Mouse (Mus musculus) olfactory bulb, adult 2 months (tissue): ENCODE results near the gene Cables2. TPM values are rescaled to one million over a fixed set of nuclear protein-coding genes. Genes with fewer than 3 reads are reported as not detected.

Experiments used
- H3K27ac ChIP-seq: fragments of 200-500 bp; 2 replicates; pipeline ENCODE4 v1.5.1; 2012; ENCODE audit warnings: low read depth, low read length; ENCODE audit not compliant: insufficient read depth
- H3K4me1 ChIP-seq: fragments of 200-500 bp; 2 replicates; pipeline ENCODE4 v1.6.1; 2012; ENCODE audit warnings: low read length; ENCODE audit not compliant: control insufficient read depth, insufficient read depth
- H3K4me3 ChIP-seq: fragments of 200-500 bp; 2 replicates; pipeline ENCODE4 v1.5.1; 2012; ENCODE audit warnings: mild to moderate bottlenecking, low read depth, low read length, moderate library complexity; ENCODE audit not compliant: insufficient read depth
- CTCF ChIP-seq: fragments of 200-500 bp; IDR thresholded peaks from 2 replicates; pipeline ENCODE4 v1.5.1; 2012; ENCODE audit warnings: low read depth, mild to moderate bottlenecking, low read length, moderate library complexity; ENCODE audit not compliant: insufficient read depth
- POLR2A ChIP-seq: fragments of 200-500 bp; IDR thresholded peaks from 2 replicates; pipeline ENCODE4 v1.6.1; 2012; ENCODE audit warnings: mild to moderate bottlenecking, low read depth, low read length, moderate library complexity; ENCODE audit not compliant: insufficient read depth
- WGBS: fragments of 180-500 bp; shearing (Covaris S2); methylation state at CpG from one replicate; pipeline ENCODE4 v1.1.7; 2018; 5-methylcytosine and 5-hydroxymethylcytosine counted together
- polyA plus RNA-seq: library from polyadenylated mRNA; stranded (reverse); fragments of >200 nt; gene quantifications from 2 replicates; pipeline ENCODE4 v1.2.4, GENCODE M21; 2012; ENCODE audit warnings: low replicate concordance; ENCODE audit not compliant: missing spikeins, insufficient read depth, insufficient read length

Gene Cables2
- polyA plus RNA-seq, 1 experiment = not detected

DNA sequence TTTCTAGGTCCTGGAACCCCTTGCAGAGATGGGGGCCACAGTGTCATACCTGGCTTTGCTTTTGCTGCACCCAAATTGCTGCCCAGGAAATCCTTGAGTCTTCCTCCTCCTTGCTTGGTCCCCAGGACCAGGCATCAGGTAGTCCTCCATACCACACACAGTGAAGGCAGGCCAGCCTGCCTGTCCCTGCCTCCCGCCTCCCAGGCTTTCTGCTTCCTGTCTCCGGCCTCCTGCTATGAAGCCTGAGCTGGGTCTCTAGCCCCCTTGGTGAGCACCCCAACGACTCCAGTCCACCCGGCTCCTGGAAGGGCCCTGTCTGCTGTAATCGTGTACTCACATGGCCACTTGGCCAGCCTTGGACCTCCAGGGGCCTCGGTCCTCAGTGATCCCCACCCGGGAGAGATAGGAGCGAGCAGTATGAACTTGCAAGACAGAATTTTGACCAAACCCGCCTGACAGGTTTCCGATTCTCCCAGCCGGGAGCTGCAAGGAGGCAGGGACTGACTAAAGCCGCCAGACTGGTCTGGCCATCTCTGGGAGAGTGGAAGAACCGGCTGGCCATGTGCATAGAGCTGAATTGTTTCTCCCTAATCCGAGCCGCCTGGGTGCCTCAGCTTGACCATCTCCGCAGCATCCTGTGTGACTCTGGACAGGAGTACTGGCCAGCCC, 16.3 kb upstream of the Cables2 start, which contains the start of gene Rbbp8nl:
Gene Rbbp8nl (minus strand): TSS at position 440 of the 669 bp plus-strand sequence.
- 66% methylated on average over 16 of the region's 16 CpGs for WGBS
- Histone ChIP-seq H3K27ac (no peak within 1 kb of the TSS), H3K4me3 (no peak within 1 kb of the TSS), H3K4me1 (no peaks in the 10 kb centered on the region)
- TF ChIP-seq CTCF (no peak), POLR2A (no peak)

DNA sequence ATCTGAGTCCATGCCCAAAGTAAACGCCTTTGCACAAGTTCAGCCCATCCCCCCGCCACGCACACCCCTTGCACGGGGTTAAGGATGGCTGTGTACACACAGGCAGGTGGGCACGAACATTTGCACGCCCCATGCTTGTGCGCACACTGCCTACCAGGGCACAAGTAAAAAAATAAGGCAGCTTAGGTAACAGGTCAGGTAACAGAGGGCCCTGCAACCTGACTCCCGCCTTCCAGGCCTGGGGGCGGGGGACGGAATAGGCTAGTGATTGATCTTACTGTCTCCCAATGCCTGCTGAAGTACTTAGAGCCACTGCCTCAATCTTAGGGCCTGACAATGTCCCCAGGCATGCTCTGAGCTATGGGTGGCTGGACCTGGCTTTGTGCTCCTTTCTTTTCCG, 15.7 kb upstream of the Cables2 start:
- 77% methylated on average over 11 of the region's 11 CpGs for WGBS
- Histone ChIP-seq H3K27ac (no peak overlapping the region), H3K4me3 (no peak overlapping the region), H3K4me1 (no peaks in the 10 kb centered on the region)
- TF ChIP-seq CTCF (no peak), POLR2A (no peak)

DNA sequence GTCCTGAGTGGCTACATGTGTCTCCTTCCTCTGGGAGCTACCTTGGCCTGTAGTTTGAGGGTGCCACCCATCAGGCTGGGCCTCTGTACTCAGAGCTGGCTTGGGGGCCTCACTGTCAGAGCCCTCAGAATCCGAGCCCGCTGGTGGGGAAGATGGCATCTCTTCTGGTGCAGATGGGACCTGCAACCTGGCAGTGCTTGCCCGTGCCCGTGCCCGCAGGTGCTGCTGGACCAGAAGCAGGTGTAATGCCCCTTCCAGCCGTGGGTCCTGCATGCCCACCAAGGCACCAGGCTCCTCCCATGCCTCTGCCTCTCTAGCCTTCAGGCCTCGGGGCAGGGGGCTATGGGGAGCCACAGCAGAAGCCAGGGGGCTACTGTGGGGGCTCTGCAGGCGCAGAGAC, 6.0 kb upstream of the Cables2 start:
- WGBS = 90% methylated on average over 8 of the region's 8 CpGs
- no peak for TF ChIP-seq CTCF
- TF ChIP-seq POLR2A = no peak
- no peak overlapping the region for H3K27ac ChIP-seq
- no peak overlapping the region for H3K4me3 ChIP-seq
- H3K4me1 ChIP-seq = peaks cover 3% of the 10 kb centered on the region

DNA sequence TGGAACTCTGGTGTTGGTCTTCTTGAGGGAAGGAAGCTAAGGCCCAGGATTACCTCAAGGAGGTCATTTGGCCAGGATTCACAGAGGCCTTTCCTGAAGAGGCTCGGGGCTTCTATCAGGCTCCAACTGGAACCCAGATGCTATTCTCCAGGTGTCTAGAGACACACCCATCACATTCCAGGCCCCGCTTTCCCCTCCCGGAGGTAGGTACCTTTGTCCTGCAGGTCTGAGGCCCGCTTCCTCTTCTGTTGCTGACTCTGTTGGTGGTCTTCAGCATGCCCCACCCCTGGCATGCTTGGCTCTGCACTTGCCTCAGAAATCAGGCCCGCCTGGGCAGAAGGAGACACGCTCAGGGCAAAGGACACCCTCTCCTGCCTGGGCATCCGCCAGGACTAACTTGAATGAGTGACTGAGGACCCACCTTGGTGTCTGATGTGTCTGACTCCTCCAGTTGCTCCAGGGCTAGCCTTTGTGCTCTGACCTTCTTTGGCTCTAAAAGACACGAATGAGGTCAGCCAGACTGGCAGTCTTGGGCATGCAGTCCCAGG, 4.6 kb upstream of the Cables2 start:
- no peak overlapping the region for H3K27ac ChIP-seq
- TF ChIP-seq POLR2A (no peak), CTCF (no peak)
- 83% methylated on average over 8 of the region's 8 CpGs for whole genome bisulfite sequencing
- H3K4me3 ChIP-seq = no peak overlapping the region
- peaks cover 7% of the 10 kb centered on the region for H3K4me1 ChIP-seq

DNA sequence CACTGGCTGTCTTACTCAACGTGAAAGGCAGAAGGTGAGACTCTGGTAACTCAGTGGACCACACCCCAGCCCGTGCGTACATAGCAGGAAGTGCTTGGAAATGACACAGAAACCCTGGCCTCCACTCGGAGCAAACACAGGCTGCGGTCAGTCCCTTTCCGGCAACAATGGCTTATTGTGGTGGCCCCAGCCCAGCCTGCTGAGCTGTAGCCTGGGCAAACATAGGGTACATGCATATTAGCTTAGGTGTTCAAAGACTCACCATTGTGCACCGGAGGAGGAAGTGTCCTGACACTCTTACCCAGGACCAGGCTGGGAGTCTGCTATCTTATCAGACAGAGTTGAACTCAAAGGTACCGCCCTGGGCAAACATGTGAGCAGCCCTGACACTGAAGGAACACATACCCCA, 3.6 kb upstream of the Cables2 start:
- TF ChIP-seq CTCF (no peak), POLR2A (no peak)
- H3K4me3 ChIP-seq = no peak overlapping the region
- H3K27ac ChIP-seq = no peak overlapping the region
- 76% methylated on average over 8 of the region's 8 CpGs for WGBS
- peaks cover 15% of the 10 kb centered on the region for H3K4me1 ChIP-seq

DNA sequence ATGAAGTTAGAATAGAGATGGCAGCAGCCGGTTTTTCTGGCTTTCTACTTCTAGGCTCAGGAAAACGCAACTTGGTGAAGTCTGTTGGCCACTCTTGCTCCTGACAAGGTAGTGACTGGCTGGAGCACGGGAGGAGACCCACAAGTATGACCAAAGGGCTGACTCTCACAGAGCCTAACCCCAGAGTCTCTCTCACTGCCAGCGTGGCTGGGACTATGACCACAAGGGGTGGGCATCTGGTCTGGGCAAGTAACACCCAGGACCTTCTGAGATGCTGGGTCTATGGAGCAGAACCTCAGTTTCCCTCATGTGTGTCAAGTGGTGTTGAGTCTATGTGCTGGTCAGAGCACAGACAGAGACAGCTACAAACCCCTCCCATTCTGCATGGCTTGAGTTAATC, 3.1 kb upstream of the Cables2 start:
- Histone ChIP-seq H3K4me3 (no peak overlapping the region), H3K4me1 (peaks cover 18% of the 10 kb centered on the region), H3K27ac (no peak overlapping the region)
- TF ChIP-seq POLR2A (no peak), CTCF (no peak)
- WGBS = 62% methylated on average over 4 of the region's 4 CpGs

DNA sequence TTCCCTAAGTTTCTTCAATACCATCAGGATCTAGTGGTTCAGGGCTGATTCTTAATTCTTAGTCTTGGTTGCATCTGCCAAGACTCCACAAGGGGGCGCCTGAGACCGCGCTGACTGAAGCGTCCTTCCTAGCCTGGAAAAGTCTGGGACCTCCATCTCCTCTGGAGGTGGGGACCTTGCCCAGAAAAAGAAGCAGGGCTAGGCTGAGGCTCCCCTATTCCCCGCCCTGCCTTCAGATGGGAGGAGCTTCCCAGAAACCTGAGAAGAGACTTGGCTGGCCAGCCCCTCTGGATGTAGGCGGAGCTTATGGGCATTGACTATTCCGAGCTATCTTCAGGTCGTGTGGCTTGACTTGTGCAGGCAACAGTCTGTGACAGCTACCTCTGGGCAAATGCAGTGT, 2.5 kb upstream of the Cables2 start:
- WGBS = 2% methylated on average over 8 of the region's 8 CpGs

DNA sequence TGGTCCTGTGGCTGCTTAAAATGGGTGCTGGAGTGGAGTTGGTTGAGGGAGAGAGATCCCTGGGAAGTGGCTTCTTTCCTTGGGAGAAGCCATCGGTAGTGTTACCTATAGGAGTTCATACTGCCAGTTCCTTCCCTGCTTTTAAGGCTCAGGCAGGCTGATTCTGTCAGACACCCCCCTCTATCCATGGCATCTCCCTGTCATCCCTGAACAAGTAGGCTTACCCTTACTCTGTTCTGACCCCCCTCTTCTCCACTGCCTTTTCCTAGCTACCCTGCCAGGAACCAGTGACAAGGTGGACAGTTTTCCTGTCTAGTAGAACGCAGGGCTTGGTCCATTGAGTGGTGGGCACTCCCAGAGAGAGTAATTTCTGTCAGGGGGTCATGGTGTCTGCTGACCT, 1.2 kb upstream of the Cables2 start:
- Histone ChIP-seq H3K27ac (no peak overlapping the region), H3K4me3 (no peak overlapping the region), H3K4me1 (peaks cover 21% of the 10 kb centered on the region)
- 87% methylated on average over 2 of the region's 2 CpGs for WGBS
- TF ChIP-seq POLR2A = no peak
- no peak for TF ChIP-seq CTCF

More for the DNA sequence above, 2.5 kb upstream of the Cables2 start:
- Histone ChIP-seq H3K27ac (no peak overlapping the region), H3K4me1 (peaks cover 20% of the 10 kb centered on the region), H3K4me3 (no peak overlapping the region)
- no peak for TF ChIP-seq POLR2A
- TF ChIP-seq CTCF = peak; percentile 89

DNA sequence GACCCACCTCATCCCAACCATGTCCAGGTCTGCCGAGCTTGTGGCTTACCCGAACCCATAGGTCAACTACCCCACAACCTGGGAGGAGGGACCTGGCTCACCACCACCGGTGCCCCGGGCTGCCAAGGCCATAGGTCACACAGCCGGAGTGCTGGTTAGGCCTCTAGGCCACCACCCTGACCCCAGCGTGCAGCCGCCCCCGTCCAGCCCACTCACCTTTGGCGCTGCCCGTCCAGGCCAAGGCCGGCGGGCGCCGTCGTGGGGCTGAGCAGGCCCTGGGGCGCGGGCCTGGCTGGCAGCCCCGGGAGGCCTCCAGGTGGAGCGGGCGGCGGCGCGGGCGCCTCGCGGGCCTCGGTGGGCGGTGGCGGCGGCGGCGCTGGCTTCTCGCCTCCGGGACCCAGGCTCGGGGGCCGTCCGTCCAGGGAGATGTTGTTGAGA, 393 bp downstream of the Cables2 start:
- TF ChIP-seq CTCF = no peak
- no peak for TF ChIP-seq POLR2A
- WGBS = 1% methylated on average over 37 of the region's 37 CpGs
- H3K4me1 ChIP-seq = peaks cover 21% of the 10 kb centered on the region
- H3K4me3 ChIP-seq = peak overlapping the region; percentile 80
- no peak overlapping the region for H3K27ac ChIP-seq
